Mouse (Mus musculus): Measurements from ENCODE around the gene Car6.

Gene Car6

DNA sequence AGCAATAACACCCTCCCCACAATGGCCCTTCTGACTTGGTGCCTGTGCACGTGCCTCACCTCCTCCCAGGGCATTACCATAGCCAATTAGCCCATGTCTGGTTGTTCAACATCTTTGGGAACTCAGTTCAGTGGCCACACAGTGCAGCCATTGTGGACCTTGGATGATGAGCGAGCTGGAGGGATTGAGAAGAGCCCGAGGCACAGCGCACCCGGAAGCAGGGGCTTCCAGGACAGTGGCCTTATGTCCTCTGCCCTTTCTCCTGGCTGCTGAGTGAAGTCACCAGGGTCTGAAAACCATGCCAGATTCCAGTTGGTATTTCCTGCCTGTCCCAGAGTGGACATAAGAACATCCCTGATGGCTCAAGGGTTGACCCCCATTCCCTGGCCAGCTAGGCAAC is at the start of gene Car6:
Gene Car6 (minus strand): TSS at position 101 of the 400 bp plus-strand sequence.
- CTCF ChIA-PET, result no interaction called here

DNA sequence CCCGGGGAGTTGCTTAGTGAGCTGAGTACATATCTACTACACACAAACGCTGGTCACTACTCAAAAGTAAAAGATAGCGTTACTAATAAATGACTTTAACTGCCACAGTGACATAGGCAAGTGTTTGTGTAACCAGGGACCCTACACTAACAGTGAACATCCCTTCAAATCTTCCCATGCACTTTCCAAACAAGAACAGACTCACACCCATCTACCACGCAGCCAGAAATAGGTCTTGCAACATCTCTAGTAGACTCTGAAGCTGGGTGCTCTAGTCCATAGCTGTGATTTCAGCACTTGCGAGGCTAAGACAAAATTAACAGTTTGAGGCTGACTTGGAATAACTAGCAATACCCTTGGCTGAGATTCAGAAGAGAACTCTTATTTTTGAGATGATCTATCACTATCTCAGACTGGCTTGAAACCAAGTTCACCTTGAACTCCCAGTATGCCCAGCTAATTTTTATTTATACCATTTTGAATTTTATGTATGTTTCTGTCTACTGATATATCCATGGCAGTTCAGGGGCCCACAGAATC is 48.7 kb upstream of the Car6 start:
- CTCF ChIA-PET, result interaction anchor here (0.5 to 1.3 kb wide), 2 partner anchors 10 to 133 kb away, joined by 4 to 6 read pairs; no protein-coding TSS in a partner anchor

DNA sequence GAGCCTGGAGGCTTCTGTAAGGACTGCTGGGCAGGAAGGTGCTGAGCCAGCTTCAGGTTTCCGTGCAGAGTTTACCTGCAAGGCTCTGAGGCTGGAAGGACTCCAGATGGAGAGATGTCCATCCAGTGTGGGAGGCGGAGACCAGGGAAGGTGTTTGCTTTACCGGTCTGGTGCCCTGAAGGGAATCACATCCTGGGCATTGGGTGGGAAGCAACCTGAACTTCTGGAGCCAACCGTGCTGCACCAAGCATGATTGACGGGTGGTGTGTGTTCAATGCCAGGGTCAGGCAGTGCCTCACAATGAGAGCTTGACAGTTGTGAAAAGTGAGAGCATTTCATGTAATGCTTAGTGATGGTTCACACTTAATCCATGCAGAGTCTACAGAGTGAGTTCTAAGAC is 47.8 kb upstream of the Car6 start:
- CTCF ChIA-PET, result interaction anchor here (0.5 to 1.1 kb wide), 2 partner anchors 13 to 132 kb away, joined by 3 to 6 read pairs; no protein-coding TSS in a partner anchor

DNA sequence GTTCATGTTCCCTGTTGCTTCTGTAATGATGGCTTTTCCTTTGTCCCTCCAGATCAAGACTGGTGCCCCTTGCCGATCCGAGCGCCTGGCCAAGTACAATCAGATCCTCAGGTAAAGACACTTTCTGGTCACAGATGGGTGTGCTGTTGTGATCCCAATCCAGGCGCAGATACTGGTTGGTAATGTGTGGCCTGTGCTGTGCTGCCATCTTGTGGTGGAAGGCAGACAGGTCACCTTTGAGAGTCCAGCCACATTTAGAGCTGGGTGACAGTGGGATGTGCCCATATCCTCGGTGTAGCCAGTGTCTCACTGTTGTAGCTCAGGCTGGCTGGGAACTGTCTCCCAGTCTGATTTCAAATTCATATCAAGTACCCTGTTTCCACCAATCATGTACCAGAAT is 46.9 kb upstream of the Car6 start:
- CTCF ChIA-PET, result interaction anchor here (1.1 kb wide), 1 partner anchor 13 kb away, joined by 3 read pairs; no protein-coding TSS in a partner anchor

DNA sequence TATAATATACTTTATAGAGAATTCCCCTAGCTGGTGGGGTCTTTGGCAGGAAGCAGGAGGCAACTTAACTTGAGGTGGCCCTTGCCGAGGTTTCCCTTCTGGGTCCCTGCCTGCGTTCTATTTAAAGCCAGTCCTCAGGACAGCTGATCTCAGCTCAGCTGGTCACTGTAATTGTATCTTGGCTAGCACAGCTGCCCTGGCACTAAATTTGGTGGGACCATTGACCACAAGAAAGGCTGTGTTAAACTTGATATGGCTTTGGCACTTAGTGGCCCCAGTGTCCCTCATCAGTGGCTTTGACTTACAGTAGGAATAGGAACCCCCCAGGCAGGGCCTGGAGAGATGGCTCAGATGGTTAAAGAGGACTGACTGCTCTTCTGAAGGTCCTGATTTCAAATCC is 44.7 kb upstream of the Car6 start:
- CTCF ChIA-PET, result no interaction called here

DNA sequence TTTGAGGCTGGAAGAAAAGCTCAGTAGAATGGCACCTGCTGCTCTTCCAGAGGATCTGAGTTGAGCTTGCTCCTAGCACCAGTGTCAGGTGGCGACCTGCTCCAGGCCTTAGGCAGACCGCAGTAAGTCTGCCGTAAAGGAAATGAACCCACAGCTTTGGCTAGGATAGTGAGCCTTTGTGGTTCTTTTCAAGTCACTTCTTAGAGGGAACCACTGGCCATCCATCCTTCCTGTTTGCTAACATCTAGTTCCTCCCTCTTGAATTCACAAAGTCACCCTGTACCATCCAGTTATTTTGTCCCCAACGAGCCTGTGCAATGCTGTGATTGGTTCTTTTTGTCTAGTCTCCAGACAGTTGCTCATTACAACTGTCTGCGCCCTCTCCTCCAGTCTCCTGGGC is 41.6 kb upstream of the Car6 start:
- CTCF ChIA-PET, result no interaction called here

DNA sequence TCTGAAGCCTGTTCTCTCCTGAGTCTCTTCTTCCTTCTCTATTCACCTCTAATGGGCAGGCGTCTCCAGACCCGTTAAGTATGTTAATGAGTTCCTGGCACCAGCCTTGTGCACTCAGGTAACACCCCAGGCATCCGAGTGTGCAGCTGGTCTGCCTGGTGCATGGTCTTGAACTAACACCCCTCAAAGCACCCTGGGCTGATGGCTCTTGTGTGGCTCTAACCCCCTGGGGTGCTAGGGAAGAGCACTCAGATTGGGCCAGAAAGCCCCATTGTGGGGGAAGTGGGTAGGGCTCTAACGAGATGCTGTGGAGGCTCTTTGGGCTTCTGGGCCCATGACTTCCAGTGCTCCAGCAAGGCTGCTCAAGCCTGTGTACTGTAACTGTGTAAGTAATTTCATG is 40.6 kb upstream of the Car6 start:
- CTCF ChIA-PET, result no interaction called here

DNA sequence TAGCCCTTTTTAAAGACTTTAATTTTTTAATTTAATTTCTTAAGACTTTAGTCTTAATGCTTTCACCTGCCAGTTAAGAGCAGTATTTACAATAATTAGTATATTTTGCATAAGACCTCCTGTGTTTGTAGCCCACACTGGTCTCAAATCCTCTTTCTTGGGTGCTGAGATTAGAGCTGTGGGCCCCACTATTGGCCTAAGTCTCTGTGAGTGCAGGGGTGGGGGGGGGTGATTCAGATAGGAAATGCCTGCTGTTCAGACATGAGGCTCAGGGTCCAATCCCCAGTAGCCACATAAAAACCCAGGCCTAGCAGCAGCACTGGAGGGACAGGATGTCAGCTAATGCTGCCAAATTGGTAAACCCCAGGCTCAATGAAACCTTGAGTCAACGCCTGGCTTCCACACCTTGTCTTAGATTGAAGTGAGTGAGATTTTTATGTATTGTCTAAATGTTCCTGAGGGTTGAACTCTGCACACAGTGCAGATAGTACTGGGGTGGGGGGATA is 39.3 kb upstream of the Car6 start:
- CTCF ChIA-PET, result interaction anchor here (0.7 to 1.4 kb wide), 3 partner anchors 10 to 466 kb away, joined by 4 to 8 read pairs (median 7); no protein-coding TSS in a partner anchor

DNA sequence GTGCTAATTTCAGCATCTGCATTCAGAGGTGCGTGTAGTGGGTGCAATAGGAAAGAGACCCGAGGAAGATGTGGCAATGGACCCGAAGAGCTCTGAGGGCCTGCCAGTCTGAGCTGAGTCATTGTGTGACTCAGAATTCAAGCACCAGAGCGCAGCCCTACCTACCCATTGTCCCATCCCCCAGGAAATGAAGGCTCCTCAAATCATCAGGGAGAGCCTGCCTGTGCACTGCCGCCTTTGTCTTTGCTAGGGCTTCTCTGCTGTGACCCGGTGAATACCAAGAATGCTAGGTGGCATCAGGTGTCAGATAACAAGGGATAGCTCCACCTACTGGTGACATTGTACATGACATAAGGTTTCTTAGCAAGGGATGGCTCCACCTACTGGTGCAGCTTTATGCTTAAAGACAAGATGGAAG is 38.8 kb upstream of the Car6 start:
- CTCF ChIA-PET, result interaction anchor here (0.7 to 1.4 kb wide), 5 partner anchors 10 to 1818 kb away, joined by 4 to 8 read pairs (median 7); no protein-coding TSS in a partner anchor

DNA sequence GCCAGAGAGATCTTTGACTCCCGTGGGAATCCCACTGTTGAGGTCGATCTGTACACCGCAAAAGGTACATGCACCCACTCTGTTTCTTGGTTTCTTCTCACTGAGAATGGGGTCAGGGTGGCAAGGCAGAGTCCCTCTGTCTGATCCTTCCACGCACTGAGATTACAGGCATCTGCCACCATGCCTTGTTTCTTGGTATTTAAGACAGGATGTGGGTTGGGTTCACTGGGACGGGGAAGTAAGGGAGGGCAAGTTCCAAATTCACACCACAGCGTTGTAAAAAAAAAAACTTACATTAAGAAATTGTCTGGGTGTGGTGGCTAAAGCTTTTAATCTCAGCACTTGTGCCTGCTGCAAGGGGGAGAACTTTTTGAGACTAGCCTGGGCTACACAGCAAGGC is 38.4 kb upstream of the Car6 start:
- CTCF ChIA-PET, result interaction anchor here (0.7 to 1.4 kb wide), 4 partner anchors 11 to 1819 kb away, joined by 4 to 8 read pairs (median 6); no protein-coding TSS in a partner anchor

DNA sequence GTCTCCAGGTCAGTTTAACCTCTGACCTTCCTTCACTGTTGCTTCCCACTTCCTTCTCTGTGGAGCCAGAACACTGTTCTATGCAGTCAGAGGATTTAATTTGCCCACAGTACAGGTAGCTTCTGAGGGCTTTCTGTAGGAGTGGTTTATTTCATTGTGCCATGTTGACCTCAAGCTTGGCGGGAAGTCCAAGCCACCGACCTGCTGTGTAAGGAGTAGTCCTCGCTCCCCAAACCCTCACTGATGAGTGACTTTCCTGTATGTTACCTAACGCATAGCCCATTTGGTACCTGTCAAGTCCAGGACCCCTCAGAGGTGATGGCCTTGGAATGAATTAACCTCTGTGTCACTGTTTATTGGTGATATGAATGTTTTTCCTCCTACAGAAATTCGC is 38.0 kb upstream of the Car6 start:
- CTCF ChIA-PET, result interaction anchor here (0.7 to 1.4 kb wide), 4 partner anchors 14 to 1819 kb away, joined by 3 to 8 read pairs (median 4); no protein-coding TSS in a partner anchor

DNA sequence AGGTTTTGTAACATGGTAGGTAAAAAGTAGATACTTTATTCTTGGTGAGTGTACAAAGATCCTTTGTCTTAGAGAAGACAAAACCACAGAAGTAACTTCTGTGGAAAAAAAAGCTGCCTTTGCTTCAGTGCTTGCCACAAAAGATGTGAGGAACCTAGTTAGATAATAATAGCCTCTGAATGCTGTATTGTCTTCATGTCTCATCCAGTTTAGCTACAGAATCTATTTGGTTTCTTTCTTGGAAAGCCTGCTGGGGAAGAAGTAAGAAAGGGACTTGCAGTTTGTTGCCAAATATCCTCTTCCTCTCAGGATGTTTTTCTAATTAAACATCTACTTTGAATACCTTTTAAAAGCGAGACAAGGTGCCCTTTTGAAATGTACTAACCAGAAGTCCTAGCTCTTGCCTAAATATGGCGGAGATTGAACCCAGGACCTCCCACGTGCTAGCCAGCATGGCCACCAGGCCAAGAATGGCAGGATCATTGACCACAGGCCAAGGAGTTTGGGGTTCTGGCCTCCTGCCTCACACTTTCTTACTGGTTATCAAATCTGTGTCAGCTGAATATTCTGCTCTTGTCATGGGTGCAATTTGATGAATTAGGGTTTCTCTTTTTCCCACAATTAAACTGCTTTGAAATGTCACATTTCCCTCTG is 37.4 kb upstream of the Car6 start:
- CTCF ChIA-PET, result interaction anchor here (1.2 to 1.4 kb wide), 2 partner anchors 14 to 26 kb away, joined by 3 read pairs; no protein-coding TSS in a partner anchor

DNA sequence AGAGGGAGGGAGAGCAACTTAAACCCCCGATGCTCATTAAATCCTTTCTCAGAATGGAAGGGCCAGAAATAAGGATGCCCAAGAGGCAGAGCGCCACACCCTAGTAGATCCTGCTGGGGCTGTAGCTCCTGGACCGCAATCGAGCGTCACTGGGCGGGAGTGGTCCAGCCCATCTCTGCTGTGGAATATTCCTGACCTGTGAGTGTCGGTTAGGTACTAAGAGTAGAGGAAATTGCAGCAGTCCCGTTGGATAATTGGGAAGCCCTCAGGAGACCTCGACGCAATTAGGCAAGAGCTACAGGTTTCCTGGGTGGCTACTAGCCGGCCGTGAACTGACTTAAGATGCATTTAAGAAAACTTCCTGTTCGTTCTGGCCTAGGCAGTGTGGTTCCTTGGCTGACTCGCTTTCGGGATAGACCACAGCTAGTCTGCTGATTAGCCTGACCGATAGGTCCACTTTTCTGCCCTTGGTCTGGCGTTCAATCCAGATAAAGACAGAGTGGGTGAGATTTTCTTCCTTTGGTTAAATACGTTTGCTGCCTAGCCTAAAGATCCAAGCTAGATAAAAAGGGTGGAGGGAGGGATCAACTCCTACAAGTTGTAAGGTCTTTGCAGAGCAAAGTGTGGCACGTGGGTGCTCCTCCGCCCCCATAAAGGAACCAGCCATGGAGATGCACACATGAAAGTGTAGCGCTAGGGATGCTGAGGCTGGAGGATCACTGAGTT is 36.7 kb upstream of the Car6 start:
- CTCF ChIA-PET, result interaction anchor here (0.5 to 1.4 kb wide), 3 partner anchors 13 to 949 kb away, joined by 3 to 4 read pairs (median 3); no protein-coding TSS in a partner anchor

DNA sequence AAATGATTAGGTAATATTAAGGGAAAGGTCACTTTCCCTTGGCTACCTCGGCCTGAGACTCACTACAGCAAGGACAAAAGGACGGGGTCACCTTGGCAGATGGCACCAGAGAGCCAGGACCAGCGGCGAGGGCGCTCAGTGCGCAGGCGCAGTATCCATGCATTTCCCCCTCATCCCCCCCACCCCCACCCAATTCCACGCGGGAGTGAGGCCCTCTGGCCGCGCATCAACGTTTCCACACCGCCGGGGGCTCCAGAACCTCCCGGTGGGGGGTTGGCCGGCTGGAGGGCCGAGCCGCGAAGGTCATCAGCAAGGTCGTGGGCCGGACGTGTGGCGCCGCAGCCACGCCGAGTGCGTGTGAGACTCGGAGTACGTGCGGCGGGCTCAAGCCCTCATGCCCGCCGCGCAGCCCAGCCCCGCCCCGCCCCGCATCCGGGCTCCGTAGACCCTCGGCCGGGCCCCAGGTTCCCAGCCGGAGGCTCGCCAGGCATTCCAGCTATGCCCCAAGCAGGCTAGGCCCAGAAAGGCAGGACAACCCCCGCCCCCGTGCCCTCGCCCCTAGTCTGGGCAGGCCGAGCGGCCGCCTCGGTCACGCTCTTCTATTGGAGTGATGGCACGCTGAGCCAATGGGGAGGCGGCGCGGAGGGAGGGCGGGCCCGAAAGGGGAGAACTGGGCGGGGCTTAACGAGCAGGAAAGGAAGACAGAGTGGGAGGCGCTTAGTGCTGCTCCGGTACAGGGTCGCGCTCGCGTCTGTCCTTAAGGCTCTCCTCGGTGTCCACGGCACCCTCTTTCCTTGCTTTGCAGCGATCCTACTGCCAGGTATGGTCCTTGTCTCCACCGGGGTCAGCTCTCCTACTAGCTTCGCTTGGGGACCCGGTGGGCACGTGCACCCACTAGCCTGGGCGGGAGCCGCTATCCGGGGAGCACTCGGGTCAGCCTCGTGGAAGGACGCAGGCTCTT is 35.7 kb upstream of the Car6 start, which contains the start of gene Eno1:
Gene Eno1 (plus strand): TSS at position 201 of the 961 bp plus-strand sequence.
- CTCF ChIA-PET, result interaction anchor here (0.5 to 0.7 kb wide), 2 partner anchors 101 to 948 kb away, joined by 4 to 9 read pairs; no protein-coding TSS in a partner anchor

DNA sequence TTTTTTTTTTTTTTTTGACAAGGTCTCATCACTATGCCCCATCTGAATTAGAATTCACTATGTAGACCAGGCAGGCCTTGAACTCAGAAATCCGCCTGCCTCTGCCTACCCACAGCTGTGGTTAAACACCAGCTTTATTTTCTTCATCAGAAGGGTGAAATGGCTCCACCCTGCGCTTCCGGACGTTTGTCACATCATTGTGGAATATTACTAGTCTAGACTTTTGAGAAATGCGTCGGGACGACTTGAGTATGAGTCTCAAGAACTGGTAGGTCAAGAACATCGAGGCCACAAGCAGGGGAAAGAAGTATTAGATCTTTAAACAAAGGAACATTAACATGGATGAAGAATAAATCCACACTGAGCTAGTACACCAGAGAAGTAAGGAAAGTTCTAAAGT is 34.9 kb upstream of the Car6 start:
- CTCF ChIA-PET, result interaction anchor here (0.6 to 1.0 kb wide), 3 partner anchors 13 to 1918 kb away, joined by 3 to 9 read pairs (median 5); no protein-coding TSS in a partner anchor

DNA sequence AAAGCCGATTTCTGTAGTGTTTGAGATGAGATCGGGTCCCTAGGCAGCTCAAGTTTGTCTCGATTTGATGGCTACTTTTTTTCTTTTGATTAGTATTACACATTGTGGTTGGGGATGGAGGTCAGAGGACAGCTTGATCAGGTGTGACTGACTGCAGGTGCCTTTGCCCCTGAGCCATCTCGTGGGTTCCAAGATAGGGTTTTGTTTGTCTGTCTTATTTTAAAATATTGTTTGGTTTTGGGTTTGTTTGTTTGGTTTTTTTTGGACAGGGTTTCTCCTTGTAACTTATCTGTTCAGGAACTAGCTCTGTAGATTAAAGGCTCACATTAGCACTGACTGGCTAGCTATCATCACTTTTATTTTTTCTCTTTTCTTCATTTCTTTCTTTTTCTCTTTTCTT is 34.5 kb upstream of the Car6 start:
- CTCF ChIA-PET, result interaction anchor here (0.6 to 1.0 kb wide), 4 partner anchors 13 to 1919 kb away, joined by 3 to 9 read pairs (median 6); no protein-coding TSS in a partner anchor

DNA sequence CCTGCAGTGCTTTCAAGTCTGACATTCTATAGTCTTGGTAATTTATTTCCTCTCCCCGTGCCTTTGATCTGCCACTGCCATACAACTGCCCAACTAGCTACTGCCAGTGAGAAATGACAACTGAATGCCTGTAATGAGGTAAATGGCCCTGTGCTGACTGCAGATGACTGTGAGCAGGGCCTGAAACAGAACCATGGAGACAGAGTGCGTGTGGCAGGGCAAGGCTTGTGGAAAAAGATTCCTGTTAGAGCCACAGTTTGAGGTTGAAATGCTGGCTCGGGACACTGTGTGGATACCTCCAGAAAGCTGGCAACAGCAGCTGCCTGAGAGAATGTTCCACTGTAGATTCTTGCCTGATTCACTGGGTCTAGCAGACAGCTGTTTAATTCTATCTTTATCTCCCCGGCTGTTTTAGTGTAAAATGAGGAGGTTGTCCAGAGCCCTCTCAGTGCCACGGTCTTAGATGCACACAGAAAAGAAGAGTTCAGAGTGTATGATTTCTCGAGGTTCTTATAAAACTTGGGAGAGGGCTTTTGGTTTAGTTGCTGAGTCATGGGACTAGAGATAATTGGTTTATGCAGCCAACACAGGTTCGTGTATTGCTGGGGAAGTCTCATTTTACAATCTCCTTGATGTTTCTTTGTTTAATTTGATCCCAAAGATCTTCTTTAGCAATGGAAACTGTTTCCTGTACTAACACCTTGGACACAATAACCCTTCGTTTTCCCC is 33.6 kb upstream of the Car6 start:
- CTCF ChIA-PET, result interaction anchor here (0.5 to 1.0 kb wide), 3 partner anchors 14 to 1424 kb away, joined by 3 to 6 read pairs (median 5); no protein-coding TSS in a partner anchor

DNA sequence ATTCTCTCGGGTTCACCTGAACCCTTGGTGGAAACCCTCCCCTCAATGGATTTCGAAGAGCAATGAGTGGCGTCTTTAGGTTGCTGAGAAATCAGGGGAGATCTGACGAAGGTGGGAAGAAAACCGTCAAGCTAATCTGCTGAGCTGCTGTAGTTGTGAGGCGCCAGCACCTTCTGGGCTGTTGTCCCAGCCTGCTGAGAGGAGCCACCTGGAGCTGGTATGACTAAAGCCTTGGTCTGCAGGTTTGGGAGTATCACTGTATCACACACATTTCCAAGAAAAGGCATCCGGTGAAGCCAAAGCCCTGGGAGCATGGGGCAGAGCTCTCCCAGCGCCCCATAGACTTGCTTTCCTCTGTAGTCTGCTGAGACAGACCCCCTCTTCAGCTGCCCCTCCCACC is 30.7 kb upstream of the Car6 start:
- CTCF ChIA-PET, result no interaction called here

All from spleen, embryonic (tissue).